Mouse (Mus musculus): ENCODE data around the gene Rasgrp4. TPM values are rescaled to one million over a fixed set of nuclear protein-coding genes. Genes with fewer than 3 reads are reported as not detected.
A peak's percentile ranks its signal among the peaks of the same experiment; 100 is the strongest.
"Not testable (repeated sequence)": the region's sequence is repeated elsewhere in the genome, so short reads cannot be mapped to it uniquely, and the experiment has no call there.

The Rasgrp4 gene
- polyA plus RNA-seq, 1 experiment from 2014 or later = 0.34 TPM

DNA sequence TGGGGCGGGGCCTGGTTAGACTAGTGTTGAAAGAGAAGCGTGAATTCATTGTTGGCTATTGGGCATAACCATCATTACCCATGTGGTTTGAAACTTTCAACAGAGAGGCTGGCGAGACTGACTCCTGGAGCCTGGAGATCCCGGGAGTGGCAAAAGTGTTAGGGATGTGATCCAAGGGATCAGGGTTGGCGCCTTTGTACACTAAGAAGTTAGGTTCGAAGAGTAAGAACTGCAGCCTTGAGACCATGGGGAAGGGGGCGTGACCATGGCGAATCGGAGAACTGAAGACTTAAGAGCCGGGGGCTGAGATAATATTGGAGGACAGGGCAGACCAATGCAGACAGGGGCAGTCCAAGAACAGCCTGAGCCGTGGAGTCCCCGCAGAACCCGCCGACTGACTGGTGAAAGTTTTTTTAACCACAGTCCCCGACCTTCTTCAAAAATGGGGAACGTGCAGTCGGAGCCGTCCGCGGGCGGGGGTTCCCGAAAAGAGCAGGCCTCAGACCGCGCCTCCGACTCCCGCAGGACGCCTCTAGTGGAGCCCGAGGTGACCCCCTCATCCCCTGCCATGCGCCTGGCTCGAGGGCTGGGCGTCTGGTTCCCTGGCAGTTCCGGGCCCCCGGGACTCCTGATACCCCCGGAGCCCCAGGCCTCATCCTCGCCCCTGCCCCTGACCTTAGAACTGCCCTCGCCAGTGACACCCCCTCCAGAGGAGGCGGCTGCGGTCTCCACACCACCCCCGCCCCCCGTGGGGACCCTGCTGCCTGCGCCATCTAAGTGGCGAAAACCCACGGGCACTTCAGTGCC is 36.3 kb downstream of the Rasgrp4 start:
- 3% methylated on average over 43 of the region's 43 CpGs for WGBS
- Histone ChIP-seq H3K4me3 (replicated peaks) (peak overlapping the region; percentile 70), H3K27ac (no peak overlapping the region), H3K4me1 (peaks cover 48% of the 10 kb centered on the region), H3K27me3 (peaks cover 58% of the 10 kb centered on the region), H3K4me2 (peak overlapping the region; percentile 78), H3K36me3 (replicated peaks) (peaks cover 30% of the 10 kb centered on the region), H3K9ac (peak overlapping the region; percentile 21), H3K9me3 (no peaks in the 10 kb centered on the region)
- ATAC-seq (ENCODE audit: low FRiP score) = no peak

DNA sequence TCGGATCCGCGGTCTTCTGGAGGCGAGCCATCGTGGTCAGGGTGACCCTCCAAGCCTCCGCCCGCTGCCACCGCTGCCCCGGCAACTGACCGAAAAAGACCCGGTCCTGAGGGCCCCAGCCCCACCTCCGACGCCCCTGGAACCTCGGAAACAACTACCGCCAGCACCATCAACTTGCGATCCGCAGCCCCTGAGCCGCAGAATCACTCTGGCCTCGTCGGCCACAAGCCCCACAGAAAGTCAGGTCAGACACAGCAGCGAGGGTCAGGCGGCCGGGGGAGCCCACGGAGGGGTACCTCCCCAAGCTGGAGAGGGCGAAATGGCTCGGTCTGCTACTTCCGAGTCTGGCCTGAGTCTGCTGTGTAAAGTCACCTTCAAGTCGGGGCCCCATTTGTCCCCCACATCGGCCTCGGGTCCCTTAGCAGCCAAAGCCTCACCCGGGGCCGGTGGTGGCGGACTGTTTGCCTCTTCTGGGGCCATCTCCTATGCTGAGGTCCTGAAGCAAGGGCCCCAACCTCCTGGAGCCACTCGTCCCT is 37.0 kb downstream of the Rasgrp4 start:
- no peaks in the 10 kb centered on the region for H3K9me3 ChIP-seq
- 8% methylated on average over 34 of the region's 34 CpGs for WGBS
- peaks cover 48% of the 10 kb centered on the region for H3K4me1 ChIP-seq
- peak overlapping the region; percentile 21; the same call in 1 of the 2 replicates for H3K9ac ChIP-seq
- H3K27me3 ChIP-seq = peaks cover 58% of the 10 kb centered on the region
- peaks cover 32% of the 10 kb centered on the region for H3K36me3 ChIP-seq (replicated peaks)
- H3K4me3 ChIP-seq (replicated peaks) = peak overlapping the region; percentile 70
- no peak overlapping the region for H3K27ac ChIP-seq
- no peak for ATAC-seq (ENCODE audit: low FRiP score)
- H3K4me2 ChIP-seq = peak overlapping the region; percentile 78

DNA sequence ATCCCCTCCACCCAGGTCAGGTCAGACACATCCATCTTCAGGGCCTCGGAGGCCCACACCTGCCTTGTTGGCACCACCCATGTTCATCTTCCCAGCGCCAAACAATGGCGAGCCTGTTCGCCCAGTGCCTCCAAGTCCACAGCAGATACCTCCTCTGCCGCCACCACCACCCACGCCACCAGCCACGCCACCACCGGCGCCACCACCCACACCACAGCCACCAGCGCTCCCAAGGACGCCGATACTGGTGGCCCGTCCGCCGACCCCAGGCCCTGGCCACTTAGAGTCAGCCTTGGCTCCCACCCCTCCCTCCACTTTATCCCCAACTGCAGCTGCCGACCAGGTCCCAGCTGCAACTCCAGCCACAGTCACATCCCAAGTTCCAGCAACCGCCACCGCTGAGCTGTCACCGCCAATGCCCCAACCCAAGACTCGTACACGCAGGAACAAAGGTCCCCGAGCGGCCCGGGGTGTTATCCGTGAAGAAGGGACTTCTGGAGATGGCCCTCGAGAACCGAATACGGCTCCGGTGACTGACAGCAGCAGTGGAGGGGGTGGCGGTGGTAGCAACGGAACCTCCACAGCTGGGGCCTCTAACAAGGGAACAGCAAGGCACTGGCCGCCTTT is 37.9 kb downstream of the Rasgrp4 start:
- Histone ChIP-seq H3K4me3 (replicated peaks) (peak overlapping the region; percentile 5; the same call in 1 of the 2 replicates), H3K9ac (no peak overlapping the region), H3K9me3 (no peaks in the 10 kb centered on the region), H3K36me3 (replicated peaks) (peaks cover 32% of the 10 kb centered on the region), H3K4me2 (no peak overlapping the region), H3K27me3 (peaks cover 56% of the 10 kb centered on the region), H3K27ac (no peak overlapping the region), H3K4me1 (peaks cover 47% of the 10 kb centered on the region)
- ATAC-seq (ENCODE audit: low FRiP score) = no peak
- WGBS = 37% methylated on average over 30 of the region's 32 CpGs

DNA sequence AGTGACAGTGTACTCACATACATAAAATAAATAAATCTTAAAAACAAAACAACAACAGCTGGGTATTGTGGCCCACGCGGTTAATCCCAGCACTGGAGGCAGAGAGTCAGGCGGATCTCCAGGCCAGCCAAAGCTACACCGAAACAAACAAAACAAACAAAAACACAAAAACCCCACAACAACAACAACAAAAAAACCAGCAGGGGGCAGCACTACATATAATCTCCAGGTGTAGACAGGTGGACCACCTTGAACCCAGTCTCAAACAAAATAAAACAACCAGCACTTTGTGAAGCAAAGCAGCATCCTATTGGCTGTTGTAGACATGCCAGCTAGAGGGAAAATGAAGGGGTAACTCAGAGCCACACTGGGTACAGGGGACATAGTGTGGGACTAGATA is 43.5 kb downstream of the Rasgrp4 start:
- Histone ChIP-seq H3K4me2 (no peak overlapping the region), H3K4me3 (replicated peaks) (no peak overlapping the region), H3K27ac (no peak overlapping the region), H3K27me3 (peaks cover 18% of the 10 kb centered on the region), H3K9me3 (no peaks in the 10 kb centered on the region), H3K36me3 (replicated peaks) (peaks cover 32% of the 10 kb centered on the region), H3K4me1 (peaks cover 18% of the 10 kb centered on the region), H3K9ac (no peak overlapping the region)
- ATAC-seq (ENCODE audit: low FRiP score) = no peak
- 83% methylated on average over 4 of the region's 4 CpGs for WGBS

DNA sequence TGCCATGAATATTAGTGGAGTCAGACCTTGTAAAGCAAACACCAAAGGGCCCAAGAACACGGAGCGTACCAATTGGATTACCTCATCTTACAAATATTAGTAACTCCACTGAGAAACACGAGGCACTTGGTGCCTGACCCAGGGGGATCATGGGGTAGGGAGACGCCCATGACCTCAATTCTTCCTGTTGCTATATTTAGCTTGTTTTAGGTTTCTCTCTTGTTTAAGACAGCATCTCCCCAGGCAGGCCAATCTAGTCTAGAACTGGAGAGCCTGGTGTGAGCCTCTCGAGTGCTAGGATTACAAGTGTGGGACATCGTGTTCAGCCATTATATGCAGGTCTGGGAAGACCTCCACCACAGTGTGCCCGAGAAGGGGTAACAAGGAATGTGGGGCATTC is 44.7 kb downstream of the Rasgrp4 start:
- Histone ChIP-seq H3K36me3 (replicated peaks) (peaks cover 23% of the 10 kb centered on the region), H3K27ac (no peak overlapping the region), H3K9me3 (no peaks in the 10 kb centered on the region), H3K4me2 (peak overlapping the region; percentile 86), H3K9ac (peak overlapping the region; percentile 86), H3K27me3 (peaks cover 6% of the 10 kb centered on the region), H3K4me1 (peaks cover 18% of the 10 kb centered on the region), H3K4me3 (replicated peaks) (peak overlapping the region; percentile 83)
- WGBS = 64% methylated on average over 7 of the region's 7 CpGs
- ATAC-seq (ENCODE audit: low FRiP score) = no peak

DNA sequence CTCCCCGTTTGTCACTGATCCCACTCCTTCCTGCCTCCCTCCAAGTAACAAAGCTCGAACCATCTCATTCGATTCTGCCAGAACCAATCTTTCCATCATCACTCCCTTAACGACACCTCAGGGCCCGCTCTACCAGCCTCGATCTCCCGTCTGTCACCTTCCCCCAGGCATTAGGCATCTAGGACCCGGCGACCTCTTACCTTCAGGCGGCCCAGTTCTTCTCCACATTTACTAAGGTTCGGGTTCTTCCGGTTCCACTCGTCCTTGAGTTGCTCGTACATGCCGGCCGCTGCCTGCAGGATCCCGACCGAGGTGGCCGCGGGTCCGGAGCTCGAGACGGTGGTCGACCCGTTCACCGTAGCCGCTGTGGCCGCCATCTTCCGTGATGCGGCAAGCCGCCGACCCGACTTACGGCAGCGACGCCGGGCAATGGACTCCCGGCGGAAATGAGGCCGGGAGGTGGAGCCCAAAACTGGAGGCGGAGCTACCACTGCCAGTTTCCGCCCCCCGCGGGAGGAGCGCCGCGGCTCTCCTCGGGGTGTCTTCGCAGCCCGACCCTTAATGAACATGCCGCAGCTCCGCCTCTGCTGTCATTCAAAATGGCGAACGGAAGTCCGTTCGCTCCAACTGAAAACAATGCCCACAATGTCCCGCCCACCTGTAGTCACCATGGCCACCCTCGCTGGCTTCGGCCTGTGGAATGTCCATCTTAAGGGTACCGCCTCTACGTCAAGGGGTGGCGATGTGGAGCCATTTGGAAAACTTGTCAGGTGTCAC is 45.6 kb downstream of the Rasgrp4 start, which contains the start of gene Psmd8:
Psmd8 (minus strand) TSS at position 625 of the 777 bp plus-strand sequence.
- Histone ChIP-seq H3K4me2 (peak within 1 kb of the TSS; percentile 86), H3K27ac (peak within 1 kb of the TSS; percentile 74), H3K27me3 (no peaks in the 10 kb centered on the region), H3K4me1 (peaks cover 18% of the 10 kb centered on the region), H3K9ac (peak within 1 kb of the TSS; percentile 86), H3K9me3 (no peaks in the 10 kb centered on the region), H3K4me3 (replicated peaks) (peak within 1 kb of the TSS; percentile 83), H3K36me3 (replicated peaks) (peaks cover 14% of the 10 kb centered on the region)
- peak; percentile 95 for ATAC-seq (ENCODE audit: low FRiP score)
- under 1% methylated on average over 62 of the region's 62 CpGs for WGBS

DNA sequence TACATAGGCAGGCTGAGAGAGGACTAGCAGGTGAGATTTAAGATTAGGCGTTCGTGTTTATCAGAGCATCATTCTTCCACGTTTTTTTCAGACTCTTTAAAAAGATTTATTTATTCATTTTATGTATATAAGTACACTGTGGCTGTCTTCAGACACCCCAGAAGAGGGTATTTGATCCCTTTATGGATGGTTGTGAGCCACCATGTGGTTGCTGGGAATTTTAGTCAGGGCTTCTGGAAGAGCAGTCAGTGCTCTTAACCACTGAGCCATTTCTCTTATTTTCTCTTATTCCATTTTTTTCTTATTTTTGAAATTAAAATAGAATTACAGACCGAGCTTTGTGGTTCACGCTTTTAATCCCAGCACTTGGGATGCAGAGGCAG is 46.2 kb downstream of the Rasgrp4 start:
- ATAC-seq (ENCODE audit: low FRiP score) = no peak; the same call in 1 of the 2 replicates
- H3K9ac ChIP-seq = no peak overlapping the region
- 42% methylated on average over 5 of the region's 5 CpGs for WGBS
- H3K27me3 ChIP-seq = no peaks in the 10 kb centered on the region
- H3K4me3 ChIP-seq (replicated peaks) = peak overlapping the region; percentile 83
- peaks cover 8% of the 10 kb centered on the region for H3K36me3 ChIP-seq (replicated peaks)
- no peak overlapping the region for H3K27ac ChIP-seq
- peaks cover 18% of the 10 kb centered on the region for H3K4me1 ChIP-seq
- peak overlapping the region; percentile 86 for H3K4me2 ChIP-seq
- no peaks in the 10 kb centered on the region for H3K9me3 ChIP-seq

DNA sequence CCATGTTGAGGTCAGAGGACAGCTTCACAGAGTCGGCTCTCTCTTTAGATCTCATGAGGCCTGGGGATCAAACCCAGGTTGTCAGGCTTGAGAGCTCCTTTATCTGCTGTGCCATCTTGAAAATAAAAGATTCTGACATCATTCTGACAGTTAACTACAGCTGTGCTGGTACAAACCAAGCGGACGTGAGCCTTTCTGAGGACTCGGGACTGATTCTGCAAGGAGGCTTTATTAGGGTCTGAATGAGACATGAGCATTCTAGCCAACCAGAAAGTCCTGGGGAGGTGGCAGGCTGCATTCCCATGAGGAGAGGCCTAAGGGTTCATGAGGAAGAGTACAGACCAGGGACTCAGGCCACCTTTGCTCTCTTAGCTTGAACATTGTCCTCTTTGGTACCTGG is 46.7 kb downstream of the Rasgrp4 start:
- H3K27me3 ChIP-seq; H3K9me3 ChIP-seq; H3K36me3 ChIP-seq (replicated peaks); H3K9ac ChIP-seq; H3K27ac ChIP-seq; ATAC-seq (ENCODE audit: low FRiP score); H3K4me3 ChIP-seq (replicated peaks): not testable (repeated sequence)
- peaks cover 18% of the 10 kb centered on the region for H3K4me1 ChIP-seq
- 84% methylated on average over 4 of the region's 4 CpGs for WGBS
- peak overlapping the region; percentile 86; the same call in 1 of the 2 replicates for H3K4me2 ChIP-seq

DNA sequence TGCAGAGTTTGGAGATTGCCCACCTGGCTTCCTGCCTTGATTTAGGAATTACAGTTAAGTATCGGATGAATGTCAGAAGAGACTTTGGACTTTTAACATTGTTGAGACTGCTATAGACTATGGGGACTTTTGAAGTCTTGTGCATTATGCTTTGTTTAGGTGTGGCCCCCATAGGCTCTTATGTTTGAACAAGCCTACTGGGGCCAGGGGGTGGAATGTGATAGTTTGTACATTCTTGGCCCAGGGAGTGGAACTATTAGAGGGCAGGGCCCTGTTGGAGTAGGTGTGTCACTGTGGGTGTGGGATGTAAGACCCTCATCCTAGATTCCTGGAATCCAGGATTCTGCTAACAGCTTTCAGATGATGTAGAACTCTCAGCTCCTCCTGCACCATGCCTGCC is 59.6 kb downstream of the Rasgrp4 start:
- not testable (repeated sequence) for H3K27ac ChIP-seq; H3K4me2 ChIP-seq; H3K36me3 ChIP-seq (replicated peaks); H3K9me3 ChIP-seq; H3K27me3 ChIP-seq; H3K4me1 ChIP-seq; H3K9ac ChIP-seq; H3K4me3 ChIP-seq (replicated peaks); ATAC-seq (ENCODE audit: low FRiP score)
- 100% methylated on average over 1 of the region's 1 CpGs for WGBS

DNA sequence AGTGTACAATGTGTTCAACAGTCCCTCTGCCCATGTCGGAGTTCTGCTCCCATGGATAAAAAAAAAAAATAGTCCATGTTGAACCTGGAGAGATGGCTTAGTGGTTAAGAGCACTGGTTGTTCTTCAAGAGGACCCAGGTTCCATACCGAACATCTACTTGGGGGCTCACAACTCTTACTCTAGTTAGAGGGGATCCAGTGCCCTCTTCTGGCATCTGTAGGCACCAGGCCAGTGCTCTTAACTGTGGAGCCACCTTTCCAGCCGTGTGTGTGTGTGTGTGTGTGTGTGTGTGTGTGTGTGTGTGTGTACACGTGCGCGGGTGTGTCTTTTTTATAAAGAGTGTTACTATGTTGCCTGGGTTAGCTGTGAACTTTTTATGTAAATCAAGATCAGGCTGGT is 67.9 kb downstream of the Rasgrp4 start:
- Histone ChIP-seq H3K9me3 (no peaks in the 10 kb centered on the region), H3K27ac (no peak overlapping the region), H3K36me3 (replicated peaks) (no peaks in the 10 kb centered on the region), H3K27me3 (no peaks in the 10 kb centered on the region), H3K4me2 (no peak overlapping the region), H3K4me3 (replicated peaks) (no peak overlapping the region), H3K9ac (no peak overlapping the region), H3K4me1 (no peaks in the 10 kb centered on the region)
- 88% methylated on average over 6 of the region's 6 CpGs for WGBS
- ATAC-seq (ENCODE audit: low FRiP score) = no peak

Data from forebrain, embryonic 12.5 days (tissue).